Mouse (Mus musculus) G1E (cell line): Measurements from ENCODE around the gene Olfr313.

ENCODE experiments used
- CTCF ChIP-seq: IDR thresholded peaks from 2 replicates; pipeline ENCODE4 v1.5.1; 2012; ENCODE audit warnings: low read depth, low read length, inconsistent platforms, mixed read lengths
- GATA1 ChIP-seq: IDR thresholded peaks from 2 replicates; pipeline ENCODE4 v1.6.1; 2012; ENCODE audit warnings: borderline replicate concordance, low read length, inconsistent platforms, mixed read lengths

DNA sequence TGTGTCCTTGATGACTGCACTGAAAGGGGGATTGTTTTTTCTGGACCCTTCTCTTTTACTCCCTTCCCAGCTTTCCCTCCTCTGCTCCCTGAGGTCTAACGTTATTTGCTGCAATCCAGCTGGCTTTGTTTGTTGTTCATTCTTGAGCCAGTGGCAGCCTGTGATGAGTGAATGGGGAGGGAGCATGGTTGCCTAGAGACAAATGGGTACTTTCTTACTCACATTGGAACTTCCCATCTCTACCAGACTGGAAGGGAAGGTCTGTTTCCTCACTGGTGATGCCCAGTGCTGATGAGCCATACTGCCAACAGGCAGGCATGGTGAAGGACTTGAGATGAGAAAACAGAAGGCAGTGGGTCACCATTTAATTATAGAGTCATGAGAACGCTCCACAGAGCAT is 34.9 kb downstream of the Olfr313 start:
- TF ChIP-seq CTCF (no peak), GATA1 (no peak)
